Mouse (Mus musculus) layer of hippocampus, adult 8-10 months (tissue): ENCODE measurements around the gene Prdm1. TPM values are rescaled to one million over a fixed set of nuclear protein-coding genes. Genes with fewer than 3 reads are reported as not detected.

Source experiments
- DNase-seq, 2 experiments: peaks; one replicate each; pipeline ENCODE4 v3.0.0; 2022; ENCODE audit warnings: low spot score in 2 of 2
- total RNA-seq, 4 experiments: library from RNA; stranded (reverse); gene quantifications; 2 replicates each; pipeline ENCODE4 v1.2.4; 2022

Prdm1 gene
- total RNA-seq = 1 to 10 TPM in 2 of 4 experiments, under 1 TPM in 2; 0.41 to 1.6 (median 0.97) TPM

GRCm38 (mm10) chr10:44528291-44529082, at the start of gene Prdm1:
TSS of gene Prdm1 (minus strand) at chr10:44528501.
- DNase-seq = no peak

- no peak for DNase-seq
These were observed 37.7 kb upstream of the Prdm1 start for GRCm38 (mm10) chr10:44565971-44566370.

GRCm38 (mm10) chr10:44565109-44565508, 36.8 kb upstream of the Prdm1 start:
- no peak for DNase-seq

GRCm38 (mm10) chr10:44556845-44557244, 28.5 kb upstream of the Prdm1 start:
- no peak for DNase-seq

GRCm38 (mm10) chr10:44555317-44555716, 27.0 kb upstream of the Prdm1 start:
- DNase-seq = no peak

GRCm38 (mm10) chr10:44553648-44554047, 25.3 kb upstream of the Prdm1 start:
- no peak for DNase-seq

- DNase-seq = no peak
These were observed 10.8 kb upstream of the Prdm1 start for GRCm38 (mm10) chr10:44539033-44539578.

GRCm38 (mm10) chr10:44538137-44538536, 9.8 kb upstream of the Prdm1 start:
- no peak for DNase-seq

GRCm38 (mm10) chr10:44530067-44530360, 1.7 kb upstream of the Prdm1 start:
- no peak for DNase-seq

- DNase-seq = peak; percentile 8 to 32
These were observed 1.1 kb upstream of the Prdm1 start for GRCm38 (mm10) chr10:44529218-44530066.

- no peak for DNase-seq
These were observed 650 bp downstream of the Prdm1 start for GRCm38 (mm10) chr10:44527651-44528050.

- DNase-seq = no peak
These were observed 1.3 kb downstream of the Prdm1 start for GRCm38 (mm10) chr10:44526751-44527591.

- no peak for DNase-seq
These were observed 8.1 kb downstream of the Prdm1 start for GRCm38 (mm10) chr10:44520189-44520588.

GRCm38 (mm10) chr10:44518631-44519030, 9.7 kb downstream of the Prdm1 start:
- DNase-seq = no peak

- no peak for DNase-seq
These were observed 15.2 kb downstream of the Prdm1 start for GRCm38 (mm10) chr10:44513108-44513507.

GRCm38 (mm10) chr10:44511029-44511428, 17.3 kb downstream of the Prdm1 start:
- no peak for DNase-seq

GRCm38 (mm10) chr10:44508649-44509048, 19.7 kb downstream of the Prdm1 start:
- no peak for DNase-seq

- no peak for DNase-seq
These were observed 20.3 kb downstream of the Prdm1 start for GRCm38 (mm10) chr10:44507984-44508383.

GRCm38 (mm10) chr10:44502891-44503290, 25.4 kb downstream of the Prdm1 start:
- DNase-seq = no peak

- DNase-seq = no peak
These were observed 28.3 kb downstream of the Prdm1 start for GRCm38 (mm10) chr10:44499897-44500519.
